Mouse (Mus musculus): Measurements from ENCODE around the gene Fxr1. TPM values are rescaled to one million over a fixed set of nuclear protein-coding genes. Genes with fewer than 3 reads are reported as not detected.
A peak's percentile ranks its signal among the peaks of the same experiment; 100 is the strongest.

Fxr1 gene
- polyA plus RNA-seq, 1 experiment from 2014 or later: 35.4 TPM

GRCm38 (mm10) chr3:34081929-34082328 lies 62.2 kb downstream of the Fxr1 start:
- 0 out of 2 replicates have a peak, but pooled peaks cover 3% of the 10 kb centered on the region for H3K36me3 ChIP-seq (ENCODE audit: control insufficient read depth, insufficient read depth, low read length)
- H3K4me1 ChIP-seq (ENCODE audit: control insufficient read depth, insufficient read depth, low read depth, low read length): peaks cover 15% of the 10 kb centered on the region
- no peaks in the 10 kb centered on the region for H3K9me3 ChIP-seq (ENCODE audit: control insufficient read depth, low read length)
- no peak for ATAC-seq
- 85% methylated on average over 3 of the region's 3 CpGs for WGBS
- no peaks in the 10 kb centered on the region for H3K27me3 ChIP-seq (replicated peaks; ENCODE audit: control insufficient read depth, insufficient read depth, low read length)
- peak overlapping the region; percentile 93; the same call in 1 of the 2 replicates for H3K9ac ChIP-seq (ENCODE audit: low read depth, low read length)
- H3K4me3 ChIP-seq (ENCODE audit: low read length): peak overlapping the region; percentile 79
- peak overlapping the region; percentile 79; the same call in 1 of the 2 replicates for H3K27ac ChIP-seq (ENCODE audit: low read depth, low read length)
- H3K4me2 ChIP-seq (ENCODE audit: low read length): peak overlapping the region; percentile 71

GRCm38 (mm10) chr3:34083655-34084054 lies 63.9 kb downstream of the Fxr1 start:
- no peak for ATAC-seq
- no peak overlapping the region for H3K9ac ChIP-seq (ENCODE audit: low read depth, low read length)
- no peak overlapping the region for H3K4me2 ChIP-seq (ENCODE audit: low read length)

GRCm38 (mm10) chr3:34102891-34103290 lies 83.1 kb downstream of the Fxr1 start:
- Histone ChIP-seq H3K27ac (ENCODE audit: low read depth, low read length) (no peak overlapping the region), H3K4me1 (ENCODE audit: control insufficient read depth, insufficient read depth, low read depth, low read length) (no peaks in the 10 kb centered on the region), H3K4me3 (ENCODE audit: low read length) (no peak overlapping the region), H3K9ac (ENCODE audit: low read depth, low read length) (no peak overlapping the region), H3K27me3 (replicated peaks; ENCODE audit: control insufficient read depth, insufficient read depth, low read length) (no peaks in the 10 kb centered on the region), H3K9me3 (ENCODE audit: control insufficient read depth, low read length) (peaks cover 2% of the 10 kb centered on the region; the same call in 1 of the 2 replicates), H3K36me3 (ENCODE audit: control insufficient read depth, insufficient read depth, low read length) (no peaks in the 10 kb centered on the region), H3K4me2 (ENCODE audit: low read length) (no peak overlapping the region)
- WGBS: 34% methylated on average over 2 of the region's 2 CpGs
- ATAC-seq: no peak

More at GRCm38 (mm10) chr3:34083655-34084054, 63.9 kb downstream of the Fxr1 start:
- Histone ChIP-seq H3K9me3 (ENCODE audit: control insufficient read depth, low read length) (no peaks in the 10 kb centered on the region), H3K36me3 (ENCODE audit: control insufficient read depth, insufficient read depth, low read length) (0 out of 2 replicates have a peak, but pooled peaks cover under 1% of the 10 kb centered on the region), H3K27me3 (replicated peaks; ENCODE audit: control insufficient read depth, insufficient read depth, low read length) (no peaks in the 10 kb centered on the region), H3K4me1 (ENCODE audit: control insufficient read depth, insufficient read depth, low read depth, low read length) (peaks cover 15% of the 10 kb centered on the region), H3K27ac (ENCODE audit: low read depth, low read length) (no peak overlapping the region), H3K4me3 (ENCODE audit: low read length) (no peak overlapping the region)
- WGBS: 81% methylated on average over 5 of the region's 5 CpGs

DNA sequence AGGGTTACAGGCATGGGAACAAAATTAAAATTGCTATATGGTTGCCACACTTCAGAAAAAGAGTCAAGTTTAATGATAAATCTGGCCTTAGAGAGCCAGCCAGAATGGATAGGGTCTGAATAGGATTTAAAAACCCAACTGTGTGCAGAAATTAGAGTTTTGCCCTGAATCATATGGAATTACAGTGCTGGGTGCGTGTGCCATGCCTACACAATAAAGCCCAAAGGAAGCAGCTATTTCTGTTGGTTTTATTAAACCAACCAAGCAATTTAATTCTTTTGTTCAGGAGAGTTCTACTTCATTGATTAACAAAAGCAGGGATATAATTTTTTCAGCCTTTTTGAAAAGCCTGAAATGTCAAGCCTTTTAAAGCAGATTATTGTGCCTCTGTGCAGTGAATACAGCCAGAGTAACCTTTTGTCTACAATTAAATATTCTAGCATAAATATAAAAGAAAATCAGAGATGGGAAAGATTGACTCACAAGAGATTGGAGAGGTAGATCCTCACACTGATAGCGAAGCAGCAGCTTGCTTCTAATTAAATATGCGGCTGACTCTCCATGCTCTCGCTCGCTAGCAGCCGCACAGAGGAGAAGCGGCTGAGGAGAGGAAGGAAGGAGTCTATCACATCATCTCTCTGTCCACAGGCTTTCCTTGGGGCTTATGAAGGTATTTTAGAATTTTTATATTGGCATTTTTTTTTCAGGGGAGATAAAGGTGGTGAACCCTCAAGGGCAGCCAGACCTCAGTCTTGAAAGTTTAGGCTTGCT lies 84.3 kb downstream of the Fxr1 start:
- H3K4me3 ChIP-seq (ENCODE audit: low read length): peak overlapping the region; percentile 13; the same call in 1 of the 2 replicates
- H3K27ac ChIP-seq (ENCODE audit: low read depth, low read length): no peak overlapping the region
- 6% methylated on average over 7 of the region's 7 CpGs for WGBS

GRCm38 (mm10) chr3:34106421-34106820 lies 86.7 kb downstream of the Fxr1 start:
- Histone ChIP-seq H3K4me3 (ENCODE audit: low read length) (no peak overlapping the region), H3K9ac (ENCODE audit: low read depth, low read length) (no peak overlapping the region), H3K4me2 (ENCODE audit: low read length) (0 out of 2 replicates have a peak overlapping the region, but pooled peaks have one; percentile 20), H3K4me1 (ENCODE audit: control insufficient read depth, insufficient read depth, low read depth, low read length) (no peaks in the 10 kb centered on the region), H3K27ac (ENCODE audit: low read depth, low read length) (no peak overlapping the region), H3K9me3 (ENCODE audit: control insufficient read depth, low read length) (no peaks in the 10 kb centered on the region), H3K27me3 (replicated peaks; ENCODE audit: control insufficient read depth, insufficient read depth, low read length) (no peaks in the 10 kb centered on the region), H3K36me3 (ENCODE audit: control insufficient read depth, insufficient read depth, low read length) (no peaks in the 10 kb centered on the region)
- 24% methylated on average over 9 of the region's 9 CpGs for WGBS
- ATAC-seq: no peak

More for the DNA sequence above, 84.3 kb downstream of the Fxr1 start:
- Histone ChIP-seq H3K27me3 (replicated peaks; ENCODE audit: control insufficient read depth, insufficient read depth, low read length) (no peaks in the 10 kb centered on the region), H3K9me3 (ENCODE audit: control insufficient read depth, low read length) (peaks cover 2% of the 10 kb centered on the region; the same call in 1 of the 2 replicates), H3K4me2 (ENCODE audit: low read length) (peak overlapping the region; percentile 35), H3K36me3 (ENCODE audit: control insufficient read depth, insufficient read depth, low read length) (no peaks in the 10 kb centered on the region), H3K9ac (ENCODE audit: low read depth, low read length) (no peak overlapping the region), H3K4me1 (ENCODE audit: control insufficient read depth, insufficient read depth, low read depth, low read length) (no peaks in the 10 kb centered on the region)
- ATAC-seq: peak; percentile 83

- Histone ChIP-seq H3K36me3 (ENCODE audit: control insufficient read depth, insufficient read depth, low read length) (no peaks in the 10 kb centered on the region), H3K4me1 (ENCODE audit: control insufficient read depth, insufficient read depth, low read depth, low read length) (no peaks in the 10 kb centered on the region), H3K27me3 (replicated peaks; ENCODE audit: control insufficient read depth, insufficient read depth, low read length) (no peaks in the 10 kb centered on the region), H3K9ac (ENCODE audit: low read depth, low read length) (no peak overlapping the region), H3K9me3 (ENCODE audit: control insufficient read depth, low read length) (no peaks in the 10 kb centered on the region), H3K4me2 (ENCODE audit: low read length) (no peak overlapping the region), H3K27ac (ENCODE audit: low read depth, low read length) (no peak overlapping the region), H3K4me3 (ENCODE audit: low read length) (no peak overlapping the region)
- no peak for ATAC-seq
- WGBS: 78% methylated on average over 3 of the region's 3 CpGs
Observed at GRCm38 (mm10) chr3:34107631-34108030, 87.9 kb downstream of the Fxr1 start.

DNA sequence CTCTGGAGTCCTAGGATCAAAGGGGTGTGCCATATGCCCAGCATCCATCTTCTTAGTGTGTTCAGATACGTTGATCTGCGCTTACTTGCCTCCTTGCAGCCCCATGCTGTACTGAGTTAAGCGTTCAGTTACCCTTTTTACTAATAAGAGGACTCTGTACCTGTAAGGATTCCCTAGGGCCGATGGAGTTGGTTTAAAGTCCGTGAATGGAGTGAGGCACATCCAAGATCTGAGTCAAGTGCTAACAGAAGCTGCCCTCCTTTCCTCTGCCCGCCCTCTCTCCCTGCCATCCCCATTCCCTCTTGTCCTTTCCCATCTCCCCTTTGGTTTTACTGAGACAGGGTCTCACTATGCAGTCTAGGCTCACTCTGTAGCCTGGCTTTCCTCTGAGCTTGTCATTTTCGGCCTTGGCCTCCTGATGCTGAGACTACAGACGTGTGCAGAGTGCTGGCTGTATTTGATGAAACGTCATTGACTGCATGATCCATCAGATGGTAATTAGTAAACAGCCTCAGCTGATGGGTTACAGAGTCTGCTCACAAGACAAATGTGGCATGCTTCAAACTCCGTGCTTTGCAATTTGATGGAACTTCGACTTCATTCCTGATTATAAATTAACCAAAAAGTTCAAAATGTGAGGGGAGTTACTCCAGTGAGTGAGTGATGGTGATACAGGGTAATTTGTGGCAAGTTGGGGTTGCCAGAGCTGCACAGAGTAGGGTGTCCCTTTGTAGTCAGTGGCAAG lies 92.4 kb downstream of the Fxr1 start:
- H3K4me2 ChIP-seq (ENCODE audit: low read length): no peak overlapping the region
- ATAC-seq: no peak
- no peaks in the 10 kb centered on the region for H3K36me3 ChIP-seq (ENCODE audit: control insufficient read depth, insufficient read depth, low read length)
- H3K4me3 ChIP-seq (ENCODE audit: low read length): no peak overlapping the region
- no peaks in the 10 kb centered on the region for H3K9me3 ChIP-seq (ENCODE audit: control insufficient read depth, low read length)
- H3K9ac ChIP-seq (ENCODE audit: low read depth, low read length): no peak overlapping the region
- WGBS: 75% methylated on average over 11 of the region's 11 CpGs
- H3K4me1 ChIP-seq (ENCODE audit: control insufficient read depth, insufficient read depth, low read depth, low read length): no peaks in the 10 kb centered on the region
- no peaks in the 10 kb centered on the region for H3K27me3 ChIP-seq (replicated peaks; ENCODE audit: control insufficient read depth, insufficient read depth, low read length)
- no peak overlapping the region for H3K27ac ChIP-seq (ENCODE audit: low read depth, low read length)

GRCm38 (mm10) chr3:34115806-34116205 lies 96.1 kb downstream of the Fxr1 start:
- H3K4me2 ChIP-seq (ENCODE audit: low read length): peak overlapping the region; percentile 30; the same call in 1 of the 2 replicates
- 18% methylated on average over 6 of the region's 6 CpGs for WGBS
- 0 out of 2 replicates have a peak overlapping the region, but pooled peaks have one; percentile 8 for H3K9ac ChIP-seq (ENCODE audit: low read depth, low read length)
- H3K27me3 ChIP-seq (replicated peaks; ENCODE audit: control insufficient read depth, insufficient read depth, low read length): no peaks in the 10 kb centered on the region
- ATAC-seq: 0 out of 2 replicates have a peak, but pooled peaks have one; percentile 58
- H3K4me3 ChIP-seq (ENCODE audit: low read length): no peak overlapping the region
- H3K36me3 ChIP-seq (ENCODE audit: control insufficient read depth, insufficient read depth, low read length): no peaks in the 10 kb centered on the region
- no peak overlapping the region for H3K27ac ChIP-seq (ENCODE audit: low read depth, low read length)
- no peaks in the 10 kb centered on the region for H3K4me1 ChIP-seq (ENCODE audit: control insufficient read depth, insufficient read depth, low read depth, low read length)
- H3K9me3 ChIP-seq (ENCODE audit: control insufficient read depth, low read length): no peaks in the 10 kb centered on the region

DNA sequence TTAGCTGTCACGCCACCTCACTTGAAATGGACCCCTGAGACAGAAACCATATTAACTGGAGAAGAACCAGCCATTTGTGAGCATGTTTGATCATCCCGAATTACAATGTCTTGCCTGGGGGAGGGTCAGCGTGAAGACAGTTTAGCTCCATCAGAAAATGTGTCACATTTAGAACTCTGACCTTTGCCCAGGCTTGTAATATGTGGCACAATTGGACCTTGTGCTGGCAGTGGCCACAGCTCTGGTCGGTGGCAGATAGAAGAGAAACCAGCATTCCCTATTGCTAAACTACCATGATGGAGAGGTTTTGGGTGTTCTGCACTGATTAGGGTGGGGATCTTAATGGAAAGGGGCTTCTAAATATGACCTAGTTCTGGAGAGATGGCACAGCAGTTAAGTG lies 100.1 kb downstream of the Fxr1 start:
- Histone ChIP-seq H3K27me3 (replicated peaks; ENCODE audit: control insufficient read depth, insufficient read depth, low read length) (no peaks in the 10 kb centered on the region), H3K9ac (ENCODE audit: low read depth, low read length) (no peak overlapping the region), H3K4me1 (ENCODE audit: control insufficient read depth, insufficient read depth, low read depth, low read length) (no peaks in the 10 kb centered on the region), H3K36me3 (ENCODE audit: control insufficient read depth, insufficient read depth, low read length) (no peaks in the 10 kb centered on the region), H3K4me3 (ENCODE audit: low read length) (no peak overlapping the region), H3K27ac (ENCODE audit: low read depth, low read length) (no peak overlapping the region), H3K4me2 (ENCODE audit: low read length) (no peak overlapping the region), H3K9me3 (ENCODE audit: control insufficient read depth, low read length) (no peaks in the 10 kb centered on the region)
- ATAC-seq: no peak
- WGBS: 49% methylated on average over 4 of the region's 4 CpGs

All from hindbrain, embryonic 16.5 days (tissue).